Mouse (Mus musculus) spleen, adult 2 months (tissue): ENCODE data around the gene Pias1.

Experiments
- CTCF ChIP-seq: fragments of 200-500 bp; IDR thresholded peaks from 2 replicates; pipeline ENCODE4 v1.5.1; 2011; ENCODE audit warnings: mild to moderate bottlenecking, inconsistent platforms; ENCODE audit not compliant: insufficient read depth, insufficient read length, insufficient replicate concordance; ENCODE audit errors: extremely low read depth
- POLR2A ChIP-seq: fragments of 200-500 bp; IDR thresholded peaks from 2 replicates; pipeline ENCODE4 v1.6.1; 2011; ENCODE audit warnings: low read depth, low read length, inconsistent platforms

DNA sequence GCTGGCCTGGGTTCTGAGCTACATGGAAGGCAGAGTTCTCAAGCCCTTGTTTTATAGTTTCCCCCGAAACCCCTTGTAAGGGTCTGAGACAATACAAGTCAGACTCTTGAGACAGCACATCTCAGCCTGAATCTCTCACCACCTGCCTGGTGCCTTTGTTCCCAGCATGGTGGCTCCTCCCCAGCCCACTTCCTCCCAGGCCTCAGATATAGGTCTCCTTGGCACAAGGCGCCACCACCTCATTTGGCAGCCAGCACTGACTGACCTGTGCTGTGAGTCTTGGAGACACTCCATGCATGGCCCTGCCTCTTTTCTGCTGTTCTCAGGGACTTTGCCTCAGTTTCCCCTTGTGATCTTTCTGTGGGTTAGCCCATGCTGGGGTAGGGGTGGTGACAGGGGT, 136.2 kb downstream of the Pias1 start:
- TF ChIP-seq POLR2A, result no peak
- no peak for TF ChIP-seq CTCF
